Mouse (Mus musculus): Measurements from ENCODE around the gene Pabpc1l.

Pabpc1l gene

DNA sequence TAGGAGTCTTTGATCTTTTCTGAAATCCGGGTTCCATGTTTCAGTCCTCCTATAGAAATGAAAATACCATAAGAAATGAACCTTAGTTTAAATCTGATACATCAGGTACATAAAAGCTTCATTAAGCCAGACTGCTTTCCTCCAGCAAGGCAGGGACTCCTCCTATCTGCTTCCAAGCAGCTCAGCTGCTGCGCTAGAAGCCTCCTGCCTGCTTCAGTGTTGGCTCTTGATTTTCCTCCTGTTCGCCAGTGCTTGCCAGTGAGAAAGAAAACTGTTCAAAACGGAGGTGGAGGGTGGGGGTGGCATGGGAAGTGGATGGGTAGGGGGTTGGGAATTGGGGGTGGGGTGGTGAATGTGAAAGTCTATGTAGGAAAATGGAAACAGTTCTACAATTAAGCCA lies 64.3 kb downstream of the Pabpc1l start:
- DNase-seq: no peak

DNA sequence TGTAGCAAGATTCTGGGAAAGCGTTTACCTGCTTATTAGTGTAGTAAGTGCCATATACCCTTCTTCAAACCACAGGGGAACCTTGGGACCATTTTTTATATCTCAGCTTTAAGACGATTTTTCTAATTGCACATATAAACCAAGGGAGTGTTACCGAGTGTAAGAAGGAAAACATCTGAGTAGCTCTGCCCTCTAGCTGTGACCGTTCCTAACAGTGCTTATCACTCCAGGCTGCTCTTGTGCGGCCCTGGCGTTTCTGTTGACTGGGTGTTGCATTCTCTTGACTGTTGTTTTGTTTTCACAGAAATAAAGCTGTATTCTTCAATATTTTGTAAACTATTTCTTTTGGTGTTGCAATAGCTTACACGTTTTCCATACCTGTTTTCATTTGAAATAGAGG lies 68.9 kb downstream of the Pabpc1l start:
- DNase-seq: no peak

DNA sequence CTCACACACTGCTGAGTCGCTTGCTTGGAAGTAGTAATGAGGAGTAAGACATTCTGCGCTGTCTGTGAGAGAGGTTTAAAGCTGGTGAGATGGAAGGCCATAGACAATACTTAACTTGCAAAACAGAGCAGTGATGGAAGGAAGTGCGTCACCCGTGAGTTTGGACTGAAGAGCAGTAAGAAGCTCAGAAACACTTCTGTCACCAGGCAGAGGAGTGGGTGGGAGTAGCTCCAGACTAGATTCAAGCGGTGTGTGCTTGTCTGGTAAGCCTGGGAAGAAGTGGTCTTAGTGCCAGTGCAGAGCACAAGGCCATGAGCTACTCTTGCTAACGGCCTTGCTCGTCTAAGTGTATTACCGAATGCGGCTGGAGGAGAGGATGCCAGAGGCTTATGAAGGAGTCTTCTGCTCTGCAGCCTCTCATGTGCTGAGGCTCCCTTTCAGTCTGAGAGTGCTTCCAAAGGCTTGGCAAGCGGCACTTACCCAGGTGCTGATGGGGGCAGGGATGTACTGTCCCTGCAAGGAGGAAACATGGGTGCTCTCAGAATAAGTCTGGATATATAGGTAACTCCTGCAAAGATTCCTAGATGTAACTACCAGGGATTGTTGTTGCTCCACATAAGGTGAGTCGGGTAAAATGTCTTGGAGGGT lies 73.5 kb downstream of the Pabpc1l start:
- DNase-seq: no peak

Measured in liver (tissue).